In the genomic region with DNA sequence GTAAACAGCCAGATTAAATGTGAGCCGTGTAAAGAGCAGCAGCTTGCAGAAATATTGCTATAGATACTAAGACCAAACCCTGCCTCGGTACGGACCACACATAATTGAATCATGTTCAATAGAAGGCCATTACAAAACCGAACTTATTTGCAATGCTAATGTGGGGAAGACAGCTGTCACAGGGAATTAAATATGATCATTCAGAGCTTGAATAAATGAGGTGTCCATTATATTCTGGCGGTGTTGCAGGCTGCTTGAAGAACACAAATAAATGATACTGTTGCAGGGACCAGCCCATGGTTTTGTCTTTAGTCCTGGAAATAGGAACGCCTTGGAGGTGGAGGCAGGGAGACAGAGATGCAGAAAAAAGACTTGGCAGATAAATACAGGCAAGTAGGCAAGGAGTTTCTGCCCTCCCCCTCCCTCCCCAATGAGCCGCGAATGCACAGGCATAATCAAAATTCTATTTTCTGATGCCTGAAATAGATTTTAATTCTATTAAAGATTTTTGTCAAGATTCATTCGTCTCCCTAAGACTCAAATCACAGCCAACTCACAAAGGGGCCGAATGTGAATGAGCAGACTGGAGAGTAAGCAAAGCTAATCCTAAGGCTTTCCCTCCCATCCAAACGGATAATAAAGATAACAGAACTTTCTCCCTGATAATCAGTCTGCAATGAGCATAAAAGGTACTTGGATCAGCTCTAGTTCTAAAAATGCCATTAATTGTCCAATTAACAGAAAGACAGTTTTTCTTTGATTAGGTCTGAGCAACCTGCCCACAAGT, we compare ENCODE assay signal across 14 mouse cellular contexts.
A peak's percentile ranks its signal among the peaks of the same experiment; 100 is the strongest.
DNase-seq lines count a peak whose midpoint lies in the region; ATAC-seq lines count a peak whose summit lies in the region.
"Had no signal": no experiment of that assay in that cellular context is flagged by ENCODE, and none has a peak within 500 bp of the region (broad histone marks: within the 10 kb centered on the region; RNA-seq: fewer than 3 reads in every experiment).

No protein-coding gene starts in this region.

- H3K27me3 ChIP-seq in forebrain, embryonic 12.5 days = peaks cover 41% of the 10 kb centered on the region
- H3K27me3 ChIP-seq in hindbrain, embryonic 16.5 days (replicated peaks; ENCODE audit: control insufficient read depth, insufficient read depth, low read length) = no peaks in the 10 kb centered on the region
- no peaks in the 10 kb centered on the region for H3K27me3 ChIP-seq in neural tube, embryonic 13.5 days
- H3K27me3 ChIP-seq: limb, embryonic 13.5 days had no signal

- peak overlapping the region; percentile 68 for H3K27ac ChIP-seq in forebrain, embryonic 12.5 days
- H3K27ac ChIP-seq in hindbrain, embryonic 16.5 days (ENCODE audit: low read depth, low read length) = no peak overlapping the region
- peak overlapping the region; percentile 65 for H3K27ac ChIP-seq in neural tube, embryonic 13.5 days (replicated peaks)
- H3K27ac ChIP-seq: limb, embryonic 13.5 days had no signal

- H3K9ac ChIP-seq in forebrain, embryonic 12.5 days = no peak overlapping the region
- H3K9ac ChIP-seq in hindbrain, embryonic 16.5 days (ENCODE audit: low read depth, low read length) = no peak overlapping the region
- peak overlapping the region; percentile 13; the same call in 1 of the 2 replicates for H3K9ac ChIP-seq in neural tube, embryonic 13.5 days
- H3K9ac ChIP-seq: limb, embryonic 13.5 days had no signal

- peaks cover 21% of the 10 kb centered on the region for H3K4me1 ChIP-seq in forebrain, embryonic 12.5 days
- H3K4me1 ChIP-seq in hindbrain, embryonic 16.5 days (ENCODE audit: control insufficient read depth, insufficient read depth, low read depth, low read length) = no peaks in the 10 kb centered on the region; the same call in 1 of the 2 replicates
- H3K4me1 ChIP-seq in neural tube, embryonic 13.5 days (replicated peaks) = peaks cover 14% of the 10 kb centered on the region
- H3K4me1 ChIP-seq: limb, embryonic 13.5 days had no signal

- no peaks in the 10 kb centered on the region for H3K9me3 ChIP-seq in forebrain, embryonic 12.5 days
- H3K9me3 ChIP-seq in hindbrain, embryonic 16.5 days (ENCODE audit: control insufficient read depth, low read length) = no peaks in the 10 kb centered on the region
- H3K9me3 ChIP-seq in neural tube, embryonic 13.5 days = no peaks in the 10 kb centered on the region
- H3K9me3 ChIP-seq: limb, embryonic 13.5 days had no signal

- DNase-seq in frontal cortex, postnatal 14 days (ENCODE audit: low spot score in 2 of 2) = no peak
- DNase-seq in lung, postnatal 25 days (ENCODE audit: low spot score) = no peak
- no peak for DNase-seq in adrenal gland, adult 18-20 months (ENCODE audit: low spot score in 2 of 2)
- DNase-seq in thymus, postnatal 0 days (ENCODE audit: low spot score) = no peak
- DNase-seq: gastrocnemius, postnatal 36 days; heart, postnatal 10 days; kidney, adult 18-20 months; lung, adult 18-20 months; thymus, postnatal 25 days had no signal

- H3K4me2 ChIP-seq in forebrain, embryonic 12.5 days = peak overlapping the region; percentile 17
- H3K4me2 ChIP-seq in hindbrain, embryonic 16.5 days (ENCODE audit: low read length) = peak overlapping the region; percentile 40
- peak overlapping the region; percentile 40 for H3K4me2 ChIP-seq in neural tube, embryonic 13.5 days
- H3K4me2 ChIP-seq: limb, embryonic 13.5 days had no signal

- ATAC-seq in frontal cortex, adult (ENCODE audit: low TSS enrichment) = peak; percentile 57; the same call in 1 of the 2 replicates
- peak; percentile 88 for ATAC-seq in forebrain, embryonic 12.5 days (ENCODE audit: low FRiP score)
- peak; percentile 80 for ATAC-seq in hindbrain, embryonic 16.5 days
- ATAC-seq in neural tube, embryonic 13.5 days (ENCODE audit: low read depth) = peak; percentile 81

- no peak overlapping the region for H3K4me3 ChIP-seq in forebrain, embryonic 12.5 days (replicated peaks)
- H3K4me3 ChIP-seq in hindbrain, embryonic 16.5 days (ENCODE audit: low read length) = no peak overlapping the region
- no peak overlapping the region for H3K4me3 ChIP-seq in neural tube, embryonic 13.5 days
- H3K4me3 ChIP-seq: limb, embryonic 13.5 days had no signal

- no peaks in the 10 kb centered on the region for H3K36me3 ChIP-seq in forebrain, embryonic 12.5 days (replicated peaks)
- no peaks in the 10 kb centered on the region for H3K36me3 ChIP-seq in hindbrain, embryonic 16.5 days (ENCODE audit: control insufficient read depth, insufficient read depth, low read length)
- no peaks in the 10 kb centered on the region for H3K36me3 ChIP-seq in neural tube, embryonic 13.5 days
- H3K36me3 ChIP-seq: limb, embryonic 13.5 days had no signal

- 10% methylated on average over 11 of the region's 11 CpGs for WGBS in forebrain, embryonic 12.5 days
- 17% methylated on average over 11 of the region's 11 CpGs for WGBS in hindbrain, embryonic 16.5 days
- WGBS in neural tube, embryonic 13.5 days = 31% methylated on average over 11 of the region's 11 CpGs
